Mouse (Mus musculus) small intestine, adult 2 months (tissue): Measurements from ENCODE around the gene Cspg4.

ENCODE experiments used
- CTCF ChIP-seq: fragments of 200-500 bp; IDR thresholded peaks from 2 replicates; pipeline ENCODE4 v1.5.1; 2012; ENCODE audit warnings: low read depth, mild to moderate bottlenecking, control low read depth, inconsistent platforms, low read length, moderate library complexity, mixed read lengths; ENCODE audit not compliant: insufficient replicate concordance, insufficient read length; ENCODE audit errors: extremely low read depth
- POLR2A ChIP-seq: fragments of 200-500 bp; IDR thresholded peaks from 2 replicates; pipeline ENCODE4 v1.6.1; 2012; ENCODE audit warnings: low read depth, mild to moderate bottlenecking, control low read depth, inconsistent platforms, low read length, moderate library complexity

DNA sequence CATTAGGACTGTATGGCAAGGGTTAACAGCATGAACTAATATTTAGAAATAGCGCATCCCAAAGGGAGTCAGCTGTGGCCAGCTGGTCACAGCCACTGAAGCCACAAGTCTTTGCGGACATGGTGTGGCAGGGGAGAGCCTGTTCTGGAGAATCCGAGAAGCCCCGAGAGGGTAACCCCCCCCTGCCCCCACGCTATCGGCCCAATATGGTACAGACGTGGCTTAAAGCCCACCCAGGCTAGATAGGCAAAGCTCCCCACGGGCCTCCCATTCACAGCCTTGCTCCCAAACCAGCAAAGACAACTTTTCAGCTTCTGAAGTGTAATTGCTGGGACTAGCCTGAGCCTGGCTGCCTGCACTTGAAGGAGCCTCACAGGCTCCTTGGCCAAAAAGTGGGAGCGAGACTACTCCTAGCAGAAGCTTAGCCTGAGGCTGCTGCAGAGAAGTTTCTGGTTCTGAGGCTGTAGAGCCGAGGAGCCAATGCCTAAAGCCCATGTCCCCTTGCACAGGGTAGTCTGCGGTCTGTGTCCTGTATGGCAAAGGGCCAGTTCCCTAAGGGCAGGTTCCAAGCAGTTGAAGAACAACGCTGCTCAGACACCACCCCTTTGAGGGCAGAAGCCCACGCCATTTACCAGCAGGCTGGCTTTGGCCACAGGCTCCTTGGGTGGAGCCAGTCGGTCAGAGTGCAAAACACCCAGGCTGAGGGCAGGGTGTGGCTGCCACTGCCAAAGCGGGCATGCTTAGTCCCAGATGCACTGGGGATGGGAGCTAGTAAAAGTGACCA, 4.2 kb upstream of the Cspg4 start:
- TF ChIP-seq POLR2A: no peak
- TF ChIP-seq CTCF: no peak
